Mouse (Mus musculus): ENCODE results near the gene Rpl11.
"Not testable (repeated sequence)": the region's sequence is repeated elsewhere in the genome, so short reads cannot be mapped to it uniquely, and the experiment has no call there.

Gene Rpl11

DNA sequence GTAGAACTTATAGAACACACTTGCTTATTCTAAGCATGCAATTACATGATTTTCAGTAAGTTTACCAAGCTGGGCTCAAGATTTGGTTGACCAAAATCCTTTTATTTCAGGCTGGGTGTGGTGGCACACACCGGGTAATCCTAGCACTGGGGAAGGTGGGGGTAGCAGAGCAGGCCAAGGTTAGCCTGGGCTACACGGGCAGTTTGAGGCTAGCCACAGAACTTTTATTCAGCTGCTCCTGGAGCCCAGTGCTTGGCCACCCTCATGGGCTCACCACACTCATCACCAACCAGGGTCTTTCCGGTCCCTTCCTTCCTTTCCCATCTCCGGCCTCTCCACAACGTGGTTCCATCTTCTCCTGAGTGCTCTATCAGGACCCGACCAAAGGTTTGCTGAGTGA, 17.4 kb upstream of the Rpl11 start:
- no peak for DNase-seq (ENCODE audit: low spot score)

DNA sequence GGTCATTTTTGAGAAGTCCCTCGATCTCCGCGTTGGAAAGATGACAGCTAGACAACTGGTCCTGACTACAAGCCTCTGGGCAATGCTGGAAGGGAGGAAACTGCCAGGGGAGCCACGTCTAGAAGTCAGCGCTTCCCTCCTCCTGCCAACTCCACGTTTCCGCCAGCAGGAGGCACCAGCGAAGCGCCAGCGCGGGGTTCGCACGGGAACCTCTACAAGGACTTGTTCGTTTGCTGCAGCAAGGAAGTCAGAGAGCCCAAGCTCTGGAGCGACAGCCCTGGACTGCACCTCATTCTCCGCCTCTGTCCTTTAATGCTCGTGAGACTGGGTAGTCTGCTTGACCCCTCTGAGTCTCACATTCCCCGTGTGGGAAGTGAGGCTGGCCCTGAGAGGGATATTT, 16.7 kb upstream of the Rpl11 start:
- peak; percentile 79 for DNase-seq (ENCODE audit: low spot score)

DNA sequence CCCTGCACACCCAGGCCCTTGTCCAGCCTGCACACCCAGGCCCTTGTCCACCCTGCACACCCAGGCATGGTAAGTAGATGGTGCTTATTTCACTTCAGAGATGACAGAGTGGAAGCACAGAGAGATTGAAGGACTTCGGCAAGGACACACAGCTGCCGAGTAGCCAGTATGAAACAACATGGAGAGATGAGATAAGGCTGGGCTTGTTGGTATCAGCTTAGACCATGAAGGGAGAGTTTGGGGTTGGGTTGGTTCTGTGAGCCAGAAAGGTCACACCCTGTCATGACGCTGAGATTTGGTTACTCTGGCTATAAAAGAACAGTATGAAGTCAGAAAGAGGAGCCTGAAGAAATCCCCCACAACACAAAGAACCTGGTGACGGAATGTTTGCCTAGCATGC, 16.1 kb upstream of the Rpl11 start:
- DNase-seq (ENCODE audit: low spot score): peak; percentile 50

DNA sequence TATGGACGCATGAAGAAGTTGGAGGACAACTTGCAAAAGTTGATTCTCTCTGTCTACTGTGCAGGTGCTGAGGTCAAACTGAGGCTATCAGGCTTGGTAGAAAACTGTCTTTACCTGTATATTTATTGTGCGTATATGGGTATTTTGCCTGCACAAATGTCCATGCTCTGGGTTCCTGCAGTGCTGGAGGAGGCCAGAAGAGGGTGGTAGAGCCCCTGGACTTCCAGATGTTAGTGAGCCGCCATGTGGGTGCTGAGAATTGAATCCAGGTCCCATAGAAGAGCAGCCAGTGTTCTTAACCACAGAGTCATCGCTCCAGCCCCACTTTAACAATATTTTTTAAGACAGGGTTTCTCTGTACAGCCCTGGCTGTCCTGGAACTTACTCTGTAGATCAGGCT, 9.9 kb upstream of the Rpl11 start:
- DNase-seq (ENCODE audit: low spot score): no peak

DNA sequence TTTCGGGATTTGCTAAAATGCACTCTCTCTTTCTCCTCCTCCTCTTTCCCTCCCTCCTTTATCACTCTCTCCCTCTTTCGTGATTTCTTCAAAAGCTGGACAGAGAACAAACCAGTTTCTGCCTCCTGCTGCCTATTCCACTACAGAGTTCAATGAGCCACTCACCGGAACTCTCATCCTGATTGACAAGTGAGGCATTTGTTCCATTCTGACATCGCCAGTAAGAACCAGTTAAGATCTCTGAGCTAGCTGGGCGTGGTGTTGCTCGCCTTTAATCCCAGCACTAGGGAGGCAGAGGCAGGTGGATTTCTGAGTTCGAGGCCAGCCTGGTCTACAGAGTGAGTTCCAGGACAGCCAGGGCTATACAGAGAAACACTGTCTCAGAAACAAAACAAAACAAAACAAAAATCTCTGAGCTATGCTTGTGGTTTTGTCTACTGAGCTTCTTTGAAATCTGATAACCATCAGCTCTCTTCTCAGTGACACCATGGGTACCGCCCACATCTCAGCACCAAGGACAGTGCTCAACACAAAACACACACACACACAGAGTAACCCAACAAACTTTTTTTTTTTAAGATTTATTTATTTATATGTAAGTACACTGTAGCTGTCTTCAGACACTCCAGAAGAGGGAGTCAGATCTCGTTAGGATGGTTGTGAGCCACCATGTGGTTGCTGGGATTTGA, 6.7 kb upstream of the Rpl11 start:
- not testable (repeated sequence) for DNase-seq (ENCODE audit: low spot score)

DNA sequence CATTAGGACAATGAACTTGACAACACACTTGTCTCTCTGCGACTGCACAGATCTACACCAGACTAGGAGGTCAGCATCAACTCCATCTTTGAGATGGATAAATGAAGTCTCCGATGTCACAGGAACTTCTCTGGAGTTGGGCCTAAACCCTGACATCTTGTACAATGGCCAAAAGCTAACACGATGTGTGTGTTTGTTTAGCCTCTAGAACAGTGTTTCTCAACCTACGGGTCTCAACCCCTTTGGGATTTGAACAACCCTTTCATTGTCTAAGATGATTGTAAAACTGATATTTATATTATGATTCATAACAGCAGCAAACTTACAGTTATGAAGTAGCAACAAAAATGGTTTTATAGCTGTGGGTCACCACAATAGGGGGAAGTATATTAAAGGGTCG, 4.7 kb upstream of the Rpl11 start:
- DNase-seq (ENCODE audit: low spot score): no peak

DNA sequence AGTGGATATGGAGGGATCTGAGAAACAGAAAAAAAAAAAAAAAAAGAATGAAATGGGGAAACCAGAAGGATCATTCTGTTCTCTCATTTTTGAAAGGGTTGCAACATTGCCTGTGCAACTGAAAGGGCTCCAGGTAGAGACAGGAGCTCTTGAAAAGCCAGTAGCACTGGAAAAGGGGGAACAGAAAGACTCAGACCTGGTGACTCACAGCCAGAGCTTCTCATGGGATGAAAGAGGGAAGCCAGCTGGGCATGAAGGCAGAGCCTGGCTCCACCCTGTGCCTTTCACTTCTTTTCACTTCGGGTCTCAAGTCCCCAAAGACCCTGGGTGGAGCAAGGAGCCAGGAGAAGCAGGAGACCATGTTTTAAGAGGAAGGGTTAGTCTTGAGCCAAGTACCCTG, 2.8 kb upstream of the Rpl11 start:
- no peak for DNase-seq (ENCODE audit: low spot score)

DNA sequence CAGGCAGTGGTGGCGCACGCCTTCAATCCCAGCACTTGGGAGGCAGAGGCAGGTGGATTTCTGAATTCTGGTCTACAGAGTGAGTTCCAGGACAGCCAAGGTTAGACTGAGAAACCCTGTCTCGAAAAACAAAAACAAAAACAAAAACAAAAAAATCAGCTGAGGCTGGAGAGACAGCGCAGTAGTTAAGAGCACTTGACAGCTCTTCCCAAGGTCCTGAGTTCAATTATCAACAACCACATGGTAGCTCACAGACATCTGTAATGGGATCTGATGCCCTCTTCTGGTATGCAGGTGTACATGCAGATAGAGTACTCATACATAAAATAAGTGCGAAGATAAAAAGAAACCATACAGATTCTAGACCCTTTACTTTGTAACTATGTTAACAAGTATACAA, 615 bp upstream of the Rpl11 start:
- DNase-seq (ENCODE audit: low spot score): no peak

DNA sequence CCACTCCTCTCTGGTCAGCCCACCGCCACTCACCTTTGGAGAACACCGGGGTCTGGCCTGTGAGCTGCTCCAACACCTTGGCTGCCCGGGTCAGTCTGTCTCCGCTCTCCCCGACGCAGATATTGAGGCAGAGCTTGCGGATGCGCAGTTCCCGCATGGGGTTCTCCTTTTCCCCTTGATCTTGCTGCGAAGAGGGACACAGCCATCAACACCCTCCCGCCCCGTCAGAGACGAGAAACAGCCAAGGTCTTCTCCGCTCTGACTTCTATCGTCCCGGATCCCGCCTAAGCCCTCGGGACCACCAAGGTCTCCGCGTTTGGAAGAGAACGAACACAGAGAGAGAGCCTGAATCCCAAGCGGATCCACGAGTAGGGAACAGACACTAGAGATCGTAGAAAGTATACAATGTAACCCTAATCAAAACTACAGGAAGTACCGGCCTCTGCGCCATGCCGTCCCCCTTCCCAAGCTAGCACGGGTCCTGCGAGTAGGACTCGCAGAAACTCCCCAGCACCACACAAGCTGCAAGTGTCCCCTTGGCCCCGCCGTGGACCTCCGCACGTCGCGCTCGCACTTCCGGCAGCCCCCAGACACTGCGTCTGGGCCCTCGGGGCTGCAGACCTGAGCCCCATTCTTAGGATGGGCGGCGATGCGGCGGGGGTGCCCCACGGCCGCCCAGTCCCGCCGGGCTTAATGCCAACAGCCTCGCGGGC, 538 bp downstream of the Rpl11 start:
- DNase-seq (ENCODE audit: low spot score): no peak

DNA sequence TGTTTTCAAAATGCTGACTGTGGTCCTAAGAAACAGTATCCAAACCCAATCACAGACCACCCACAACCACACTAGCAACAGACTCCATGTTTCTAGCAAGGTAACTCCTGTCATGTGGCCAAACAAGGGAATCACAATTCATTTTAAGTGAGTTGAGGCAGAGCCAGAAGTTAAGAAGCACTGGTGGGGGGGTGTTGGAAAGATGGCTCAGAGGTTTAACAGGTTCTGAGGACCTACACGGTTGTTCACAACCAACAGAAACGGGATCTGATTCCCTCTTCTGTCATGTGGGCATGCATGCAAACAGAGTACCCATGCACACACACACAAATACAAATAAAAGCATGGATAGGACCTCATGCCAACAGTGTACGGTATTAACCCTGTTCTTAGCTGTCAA, 1.2 kb downstream of the Rpl11 start:
- no peak for DNase-seq (ENCODE audit: low spot score)

DNA sequence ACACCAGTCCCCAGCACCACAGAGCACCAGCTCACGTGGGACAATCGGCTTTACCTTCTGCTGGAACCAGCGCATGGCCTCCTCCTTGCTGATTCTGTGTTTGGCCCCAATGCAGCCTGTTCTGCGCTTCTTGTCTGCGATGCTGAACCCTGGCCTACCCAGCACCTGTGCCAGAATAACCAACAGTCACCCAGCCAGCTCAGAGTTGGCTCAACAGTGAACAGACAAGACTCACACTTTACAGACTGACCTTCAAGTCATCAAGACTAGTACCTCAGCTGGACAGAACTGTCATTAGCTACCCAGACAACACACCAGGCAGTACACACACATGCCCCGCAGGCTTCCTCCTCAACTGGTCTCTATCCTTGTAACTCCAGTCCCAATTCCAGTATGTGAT, 3.0 kb downstream of the Rpl11 start:
- no peak for DNase-seq (ENCODE audit: low spot score)

DNA sequence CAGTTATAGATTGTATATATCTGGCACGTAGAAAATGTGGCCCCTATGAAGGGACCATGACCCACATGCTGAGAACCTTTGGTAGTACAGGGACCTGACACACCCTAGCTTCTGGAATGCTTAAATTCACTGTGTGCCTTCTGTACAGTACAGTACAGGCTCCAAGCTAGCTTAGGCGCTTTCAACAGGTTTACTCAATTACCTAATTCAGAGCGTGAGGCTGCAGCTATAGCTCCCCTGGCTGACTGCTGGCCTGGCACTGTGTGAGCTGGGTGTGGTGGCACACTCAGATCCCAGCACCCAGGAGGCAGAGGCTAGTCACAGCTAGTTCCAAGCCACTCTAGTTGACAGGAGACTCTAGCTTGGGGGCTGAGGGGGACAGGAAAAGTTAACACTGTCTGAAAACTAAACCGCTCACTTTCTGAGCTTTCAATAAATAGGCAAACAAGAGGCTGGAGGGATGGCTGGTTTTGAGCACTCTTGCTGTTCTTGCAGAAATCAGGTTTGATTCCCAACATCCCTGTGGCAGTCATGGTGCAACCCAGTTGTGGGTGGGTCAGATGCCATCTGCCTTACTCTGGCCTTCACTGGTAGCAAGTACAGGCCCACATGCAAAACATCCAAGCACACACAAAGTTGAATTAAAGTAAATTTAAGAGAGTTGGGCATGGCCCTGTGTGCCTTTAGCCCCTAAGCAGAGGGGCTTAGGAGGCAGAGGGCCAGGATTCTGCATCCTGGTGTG, 4.8 kb downstream of the Rpl11 start:
- DNase-seq (ENCODE audit: low spot score): no peak

DNA sequence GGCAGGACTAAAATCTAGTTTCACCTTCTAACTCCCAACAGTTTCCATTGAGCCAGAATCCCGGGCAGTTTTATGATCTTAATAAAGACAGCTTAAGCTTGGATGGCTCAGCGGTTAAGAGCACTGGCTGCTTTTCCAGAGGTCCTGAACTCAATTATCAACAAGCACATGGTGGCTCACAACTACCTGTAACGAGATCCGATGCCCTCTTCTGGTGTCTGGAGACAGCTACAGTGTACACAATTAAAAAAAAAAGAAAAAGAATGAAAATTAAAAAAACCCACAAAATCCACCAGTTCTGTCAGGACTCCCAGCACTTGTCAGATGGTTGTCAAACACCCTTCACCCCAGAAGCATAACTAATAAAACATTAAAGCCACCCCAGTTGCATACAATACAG, 5.6 kb downstream of the Rpl11 start:
- DNase-seq (ENCODE audit: low spot score): no peak

DNA sequence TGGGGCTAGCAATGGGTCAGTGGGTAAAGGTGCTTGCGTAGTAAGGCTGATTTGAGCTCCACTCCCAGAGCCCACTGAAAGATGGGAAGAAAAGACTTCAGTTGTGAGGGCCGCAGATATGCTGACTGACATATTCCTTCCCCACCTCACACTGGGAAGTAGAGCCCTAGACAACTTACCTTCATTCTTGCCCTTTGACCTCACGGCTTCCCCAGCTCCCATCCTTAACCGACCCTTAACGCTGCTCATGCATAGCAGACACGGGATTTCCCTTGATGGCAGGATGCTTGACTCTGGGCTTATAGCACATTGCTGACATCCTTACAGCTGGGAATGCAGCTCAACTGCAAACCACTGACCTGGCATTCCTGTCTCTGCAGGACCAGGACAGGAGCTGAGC, 6.3 kb downstream of the Rpl11 start:
- no peak for DNase-seq (ENCODE audit: low spot score)

DNA sequence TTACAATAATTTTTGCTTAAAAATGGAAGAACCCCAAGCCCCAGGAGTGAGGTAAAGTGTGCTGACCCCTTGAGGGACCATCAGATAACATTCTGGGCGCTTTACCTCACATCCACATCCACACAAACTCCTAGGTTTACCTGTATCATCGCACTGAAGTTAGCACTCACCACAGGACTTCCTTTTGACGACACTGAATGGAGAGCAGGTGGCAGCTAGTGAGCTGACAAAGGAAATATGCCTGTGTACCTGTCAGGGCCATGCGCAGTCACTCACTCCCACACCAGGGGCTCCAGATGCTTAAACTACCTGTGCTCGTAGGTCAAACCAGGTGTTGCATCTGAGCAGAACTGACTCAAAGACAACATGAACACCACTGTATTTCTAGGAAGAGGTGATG, 8.1 kb downstream of the Rpl11 start:
- no peak for DNase-seq (ENCODE audit: low spot score)

DNA sequence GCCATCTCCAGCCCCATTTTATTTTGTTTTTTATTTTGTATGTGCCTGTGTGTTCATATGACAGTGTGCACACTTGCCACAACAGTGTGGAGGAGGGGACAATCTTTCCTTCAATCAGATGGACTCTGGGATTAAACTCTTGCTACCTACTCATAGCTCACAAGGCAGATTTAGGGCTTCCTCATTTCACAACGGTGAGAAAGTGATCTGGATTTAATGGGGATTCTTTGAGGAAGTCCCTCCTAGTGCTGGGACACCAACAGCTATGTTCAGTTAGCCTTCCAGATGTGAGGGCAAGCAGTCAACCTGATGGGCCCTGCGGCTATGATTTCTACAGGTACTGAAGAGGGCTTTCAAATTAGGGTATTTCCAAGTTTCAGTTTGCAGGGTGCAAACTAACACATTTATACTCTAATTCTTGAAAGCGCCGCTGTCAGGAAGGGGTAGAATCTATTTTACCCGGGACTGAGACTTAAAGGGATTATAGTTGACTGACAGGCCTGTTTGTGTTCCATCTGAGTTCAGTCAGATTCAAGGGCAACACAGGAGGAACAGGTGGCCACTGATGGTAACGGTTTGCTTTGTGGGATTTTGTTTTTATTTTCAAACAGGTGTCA, 9.3 kb downstream of the Rpl11 start:
- no peak for DNase-seq (ENCODE audit: low spot score)

DNA sequence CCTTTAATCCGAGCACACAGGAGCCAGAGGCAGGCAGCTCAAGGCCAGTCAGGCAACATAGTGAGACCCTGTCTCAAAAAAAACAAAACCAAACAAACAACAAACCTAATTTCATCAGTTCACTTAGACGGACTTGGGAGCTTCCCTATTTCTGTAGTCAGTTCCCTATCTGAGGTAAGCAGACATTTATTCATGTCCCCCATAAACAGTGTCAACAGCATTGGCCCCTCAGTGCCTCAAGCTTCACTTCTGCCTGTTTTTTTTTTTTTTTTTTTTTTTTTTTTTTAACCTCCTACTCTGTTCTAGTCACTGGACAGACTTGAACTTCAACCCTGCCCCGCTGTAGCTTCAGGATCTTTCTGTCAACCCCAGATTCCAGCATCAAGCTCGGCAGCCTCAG, 18.1 kb downstream of the Rpl11 start:
- DNase-seq (ENCODE audit: low spot score): no peak

DNA sequence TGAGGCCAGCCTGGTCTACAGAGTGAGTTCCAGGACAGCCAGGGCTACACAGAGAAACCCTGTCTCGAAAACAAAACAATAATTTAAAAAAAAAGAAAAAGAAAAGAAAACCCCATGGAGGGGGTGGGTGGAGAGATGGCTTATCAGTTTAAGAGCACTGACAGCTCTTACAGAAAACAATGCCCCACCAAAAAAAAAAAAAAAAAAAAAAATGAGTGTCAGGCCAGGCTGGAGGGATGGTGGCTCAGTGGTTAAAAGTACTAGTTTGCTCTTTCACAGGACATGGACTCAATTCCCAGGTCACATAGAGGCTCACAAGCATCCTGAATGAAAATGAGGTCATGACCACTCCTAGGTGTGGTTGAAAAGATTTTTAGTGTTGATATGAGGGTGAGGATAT, 20.0 kb downstream of the Rpl11 start:
- DNase-seq (ENCODE audit: low spot score): no peak

DNA sequence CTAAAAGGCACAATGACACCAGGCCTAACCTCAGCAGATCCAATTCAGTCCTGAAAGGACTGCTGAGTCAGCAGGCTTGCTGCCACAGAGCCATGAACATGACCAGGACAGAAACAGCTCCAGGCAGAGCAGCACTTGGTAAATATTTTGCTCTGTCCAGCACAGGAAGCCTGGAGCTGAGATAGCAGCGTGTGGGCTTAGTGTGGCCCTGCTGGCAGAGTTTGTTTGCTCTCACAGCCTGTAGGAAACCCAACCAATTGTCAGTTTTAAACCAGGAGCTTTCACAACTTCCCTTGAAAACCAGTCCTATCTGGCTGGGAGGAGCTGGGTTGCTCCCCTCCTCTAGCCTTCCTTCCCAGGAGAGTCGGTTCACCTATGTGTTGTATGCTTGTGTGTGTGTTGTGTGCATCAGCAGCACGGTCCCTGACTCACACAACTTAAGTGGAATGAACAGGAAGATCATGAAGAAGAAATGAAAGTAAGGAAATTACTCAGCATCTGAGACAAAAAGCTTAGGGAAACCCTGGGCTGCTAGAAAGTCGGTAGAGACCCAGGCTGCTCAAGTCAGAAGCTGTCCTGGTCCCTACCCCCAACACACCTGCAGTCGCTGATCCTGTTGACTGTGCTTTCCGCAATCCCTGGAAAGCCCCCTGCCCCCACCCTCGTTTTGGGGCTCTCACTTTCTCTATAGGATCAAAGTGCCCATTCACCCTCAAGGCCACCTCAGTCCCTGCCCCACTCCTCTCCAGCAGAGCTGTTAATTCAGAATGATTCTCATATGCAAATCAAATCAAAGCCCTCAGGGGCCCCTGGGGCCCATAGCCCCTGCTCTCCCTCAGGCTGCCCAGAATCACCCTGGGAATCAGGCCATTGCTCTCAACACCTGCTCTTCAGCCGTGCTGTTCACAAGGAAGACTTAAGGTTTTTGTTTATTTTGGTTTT, 22.0 kb downstream of the Rpl11 start:
- DNase-seq (ENCODE audit: low spot score): peak; percentile 39

DNA sequence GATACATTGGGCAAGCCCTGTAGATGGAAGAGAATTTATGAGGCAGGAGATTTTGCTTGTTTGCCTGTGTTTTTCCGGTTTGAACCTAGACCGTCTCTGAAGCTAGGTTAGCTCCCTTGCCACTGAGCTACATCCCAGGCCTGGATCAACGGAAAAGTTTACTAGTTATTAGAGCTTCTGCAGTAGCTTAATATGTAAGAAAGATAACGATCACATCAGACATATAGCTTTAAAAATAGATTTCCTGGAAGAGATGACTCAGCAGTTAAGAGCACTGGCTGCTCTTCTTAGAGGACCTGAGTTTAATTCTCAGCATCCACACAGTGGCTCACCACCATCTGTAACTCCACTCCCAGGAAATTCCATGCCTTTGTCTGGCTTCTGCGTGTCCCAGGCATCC, 24.5 kb downstream of the Rpl11 start:
- no peak for DNase-seq (ENCODE audit: low spot score)

DNA sequence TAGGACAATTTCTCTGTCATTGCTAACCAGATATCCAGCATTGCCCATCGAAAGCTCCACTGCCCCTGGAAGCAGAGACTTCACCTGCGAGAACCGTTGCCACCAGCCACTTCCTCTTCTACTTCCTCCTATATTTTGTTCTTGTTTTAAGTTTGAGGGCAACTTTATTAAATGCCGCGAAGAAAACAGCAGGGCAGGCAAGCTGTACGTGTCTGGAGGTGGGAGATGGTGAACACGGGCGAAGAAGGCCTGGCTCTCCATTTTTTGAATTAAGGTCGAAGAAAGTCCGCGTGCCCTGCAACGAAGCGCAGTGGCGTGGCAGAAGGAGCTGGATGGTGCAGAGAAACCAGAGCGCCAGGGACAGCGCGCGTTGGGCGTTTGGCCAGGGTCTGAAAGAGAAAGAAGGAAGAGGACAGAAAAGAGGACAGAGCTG, 25.1 kb downstream of the Rpl11 start:
- DNase-seq (ENCODE audit: low spot score): no peak
